Mouse (Mus musculus) small intestine, adult 10 weeks (tissue): ENCODE results near the gene Snrnp40. TPM values are rescaled to one million over a fixed set of nuclear protein-coding genes. Genes with fewer than 3 reads are reported as not detected.

Source experiments
- polyA plus RNA-seq: library from polyadenylated mRNA; stranded (reverse); fragments of 350-450 nt; fragmentation: Illumina TruSeq; extraction: RNeasy Lipid Tissue Mini Kit (QIAGEN cat#74804); gene quantifications from one replicate; pipeline ENCODE4 v1.2.3, GENCODE M21; 2014; ENCODE audit warnings: low replicate concordance

Gene Snrnp40
- polyA plus RNA-seq = 9.6 TPM

DNA sequence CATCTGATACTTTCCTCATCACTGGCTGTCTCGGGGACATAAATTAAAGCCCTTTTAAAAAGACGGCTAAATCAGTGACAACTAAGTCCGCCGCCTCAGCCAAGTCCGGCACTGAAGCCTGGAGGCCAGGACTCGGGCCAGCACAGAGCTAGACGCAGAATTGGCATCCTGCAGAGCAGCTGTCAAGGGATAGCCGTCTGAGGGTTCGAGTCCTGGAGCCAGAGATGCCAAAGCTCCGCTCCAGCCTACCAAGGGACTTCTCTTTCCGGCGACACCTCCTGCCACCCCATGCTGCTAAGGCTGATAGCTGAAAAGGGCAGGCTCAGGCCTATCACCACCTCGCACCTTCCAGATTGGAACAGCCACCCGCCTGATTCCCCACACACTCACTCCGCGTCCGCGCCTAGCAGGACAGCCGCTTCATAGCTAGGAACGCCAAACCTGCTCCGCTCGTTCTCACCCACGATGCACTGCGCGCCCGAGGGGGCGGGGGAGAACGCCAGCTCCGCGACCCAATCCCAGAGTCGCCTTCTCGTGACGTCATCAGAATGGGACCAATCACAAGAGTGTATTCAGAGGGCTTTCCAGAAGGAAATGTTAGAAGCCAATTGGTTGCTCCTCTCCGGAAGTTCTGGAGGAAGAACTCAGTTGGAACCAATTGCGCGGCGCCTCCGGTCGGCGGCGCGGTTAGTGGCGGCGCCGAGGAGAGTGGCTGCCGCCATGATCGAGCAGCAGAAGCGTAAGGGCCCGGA is at the start of gene Snrnp40, which contains the start of gene Zcchc17:
Gene Snrnp40, plus strand, starts transcription at position 647 of the 752 bp plus-strand sequence.
Gene Zcchc17, minus strand, starts transcription at position 458 of the 752 bp plus-strand sequence.

Other genes with a start within 250 kb of the Snrnp40 start
- gene Hcrtr1, start 220.8 kb upstream of the Snrnp40 start, polyA plus RNA-seq = not detected
- gene Tinagl1, start 185.0 kb upstream of the Snrnp40 start, polyA plus RNA-seq = 3.1 TPM
- not detected for gene Gm853, start 137.7 kb upstream of the Snrnp40 start, polyA plus RNA-seq
- gene Serinc2, start 80.9 kb upstream of the Snrnp40 start, polyA plus RNA-seq = 0.82 TPM
- gene Fabp3, start 51.5 kb upstream of the Snrnp40 start, polyA plus RNA-seq = not detected
- not detected for gene Gm10570, start 51.5 kb upstream of the Snrnp40 start, polyA plus RNA-seq
- 20.3 TPM for gene Zcchc17, start 189 bp upstream of the Snrnp40 start, polyA plus RNA-seq
- not detected for gene Nkain1, start 214.0 kb downstream of the Snrnp40 start, polyA plus RNA-seq